Mouse (Mus musculus) midbrain, postnatal 0 days (tissue): ENCODE measurements around the gene Foxn3. TPM values are rescaled to one million over a fixed set of nuclear protein-coding genes. Genes with fewer than 3 reads are reported as not detected.

ENCODE experiments used
- ATAC-seq: fragments of 200-750 bp; cut with Nextera tagmentation; 2 replicates; pipeline ENCODE4 v1.8.0; 2017; ENCODE audit warnings: moderate number of reproducible peaks, mild to moderate bottlenecking, moderate TSS enrichment, moderate library complexity; ENCODE audit not compliant: low FRiP score
- DNase-seq: peaks from one replicate; pipeline ENCODE4 v3.0.0-alpha.2; 2015; ENCODE audit warnings: low spot score
- H3K27ac ChIP-seq: fragments of 300-500 bp; sonication (generic); 2 replicates; pipeline ENCODE4 v1.5.1; 2014; ENCODE audit warnings: low read depth, mild to moderate bottlenecking, low read length, mixed read lengths
- H3K27me3 ChIP-seq: fragments of 300-500 bp; sonication (generic); 2 replicates; pipeline ENCODE4 v1.6.1; 2014; ENCODE audit warnings: low read length, control low read depth, mixed read lengths; ENCODE audit not compliant: insufficient read depth
- H3K36me3 ChIP-seq: fragments of 300-500 bp; sonication (generic); 2 replicates; pipeline ENCODE4 v1.6.1; 2014; ENCODE audit warnings: low read length, control low read depth, mixed read lengths; ENCODE audit not compliant: insufficient read depth
- H3K4me1 ChIP-seq: fragments of 300-500 bp; sonication (generic); 2 replicates; pipeline ENCODE4 v1.6.1; 2014; ENCODE audit warnings: mild to moderate bottlenecking, control low read depth, antibody characterized with exemption, low read length, mixed read lengths; ENCODE audit not compliant: insufficient read depth
- H3K4me2 ChIP-seq: fragments of 300-500 bp; sonication (generic); 2 replicates; pipeline ENCODE4 v1.6.1; 2014; ENCODE audit warnings: low read depth, mild to moderate bottlenecking, low read length, mixed read lengths; ENCODE audit not compliant: poor library complexity, severe bottlenecking
- H3K4me3 ChIP-seq: fragments of 300-500 bp; sonication (generic); 2 replicates; pipeline ENCODE4 v1.5.1; 2014; ENCODE audit warnings: low read depth, mild to moderate bottlenecking, low read length, moderate library complexity
- H3K9ac ChIP-seq: fragments of 300-500 bp; sonication (generic); replicated peaks from 2 replicates; pipeline ENCODE4 v1.6.1; 2014; ENCODE audit warnings: mild to moderate bottlenecking, low read length, moderate library complexity, mixed read lengths; ENCODE audit not compliant: poor library complexity, severe bottlenecking
- H3K9me3 ChIP-seq: fragments of 300-500 bp; sonication (generic); 2 replicates; pipeline ENCODE4 v1.6.1; 2016; ENCODE audit warnings: low read length, control low read depth
- CTCF ChIP-seq: IDR thresholded peaks from 2 replicates; pipeline ENCODE4 v1.5.1; 2016; ENCODE audit warnings: antibody characterized with exemption, mild to moderate bottlenecking
- WGBS: fragments of 180-500 bp; shearing (Covaris S2); extraction: QIAGEN DNeasy Blood & Tissue Kit; methylation state at CpG from one replicate; pipeline ENCODE4 v1.1.7; 2014; 5-methylcytosine and 5-hydroxymethylcytosine counted together
- polyA plus RNA-seq: library from polyadenylated mRNA; unstranded; fragments of >200 nt; fragmentation: Nextera tagmentation; extraction: Ambion mirVana; gene quantifications from 2 replicates; pipeline ENCODE4 v1.2.1, GENCODE M21; 2015
- total RNA-seq: library from RNA; depleted of rRNA; stranded (reverse); fragments of >200 nt; gene quantifications from 2 replicates; pipeline ENCODE4 v1.2.3, GENCODE M21; 2014

Foxn3 gene
- total and polyA plus RNA-seq, 2 experiments from 2014 or later = 38.9 to 72.7 TPM

DNA sequence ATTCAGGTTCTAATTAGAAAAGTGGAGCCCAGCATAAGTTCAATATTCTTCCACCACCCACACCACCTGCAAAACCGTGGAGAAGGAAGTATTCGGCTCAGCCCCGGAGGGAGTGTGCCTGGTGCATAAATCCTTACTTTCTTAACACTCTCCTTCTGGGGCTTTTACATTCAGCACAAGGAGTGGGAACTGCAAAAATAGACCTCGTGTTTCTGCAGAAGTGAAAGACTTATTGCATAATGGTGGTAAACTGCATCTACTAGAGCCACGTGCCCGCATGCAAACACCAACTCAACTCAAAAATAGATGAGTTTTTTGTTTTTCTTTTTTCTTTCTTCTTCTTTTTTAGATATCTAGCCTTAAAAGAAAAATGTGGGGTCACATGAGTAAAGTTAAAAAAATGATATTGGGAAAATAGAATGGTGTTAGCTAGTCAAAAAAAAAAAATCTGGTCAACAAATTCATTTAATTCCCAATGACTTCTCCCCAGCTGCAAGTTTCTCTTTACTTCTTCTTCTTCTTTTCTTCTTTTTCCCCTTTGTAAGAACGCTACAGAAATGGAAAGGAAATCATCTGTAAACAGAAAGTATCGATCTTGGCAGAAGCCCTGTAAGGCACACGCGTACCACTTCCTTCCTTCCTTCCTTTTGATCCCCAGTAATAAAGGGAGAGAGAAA lies 45.0 kb upstream of the Foxn3 start:
- no peak overlapping the region for H3K4me2 ChIP-seq
- no peak for DNase-seq
- H3K4me1 ChIP-seq = no peaks in the 10 kb centered on the region
- TF ChIP-seq CTCF = no peak
- H3K27me3 ChIP-seq = no peaks in the 10 kb centered on the region
- no peak overlapping the region for H3K9ac ChIP-seq
- no peak for ATAC-seq
- no peaks in the 10 kb centered on the region for H3K9me3 ChIP-seq
- no peak overlapping the region for H3K27ac ChIP-seq
- no peak overlapping the region for H3K4me3 ChIP-seq
- H3K36me3 ChIP-seq = no peaks in the 10 kb centered on the region
- WGBS = 80% methylated on average over 10 of the region's 10 CpGs

DNA sequence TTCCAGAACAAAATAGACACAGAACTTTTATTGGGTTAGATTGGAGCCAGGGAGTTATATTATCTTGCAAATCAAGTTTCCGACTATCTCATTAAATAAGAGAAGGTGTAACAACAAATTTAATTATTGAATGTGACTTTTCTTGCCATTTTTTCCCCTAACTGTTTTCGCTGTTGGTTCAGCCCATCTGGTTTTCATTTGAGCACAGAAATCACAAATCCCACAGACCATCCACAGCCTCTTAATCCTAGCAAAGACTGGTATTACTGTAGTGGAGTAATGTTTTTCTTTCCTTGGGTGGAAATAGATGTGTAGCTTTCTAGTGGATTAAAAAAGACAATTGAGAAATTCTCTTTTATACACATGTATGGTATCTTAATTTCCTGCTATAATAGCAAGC lies 40.0 kb upstream of the Foxn3 start:
- Histone ChIP-seq H3K4me2 (no peak overlapping the region), H3K36me3 (no peaks in the 10 kb centered on the region), H3K4me3 (no peak overlapping the region), H3K27me3 (no peaks in the 10 kb centered on the region), H3K9me3 (no peaks in the 10 kb centered on the region), H3K9ac (no peak overlapping the region), H3K27ac (no peak overlapping the region), H3K4me1 (no peaks in the 10 kb centered on the region)
- TF ChIP-seq CTCF = no peak
- DNase-seq = no peak
- 81% methylated on average over 2 of the region's 2 CpGs for WGBS
- ATAC-seq = no peak

DNA sequence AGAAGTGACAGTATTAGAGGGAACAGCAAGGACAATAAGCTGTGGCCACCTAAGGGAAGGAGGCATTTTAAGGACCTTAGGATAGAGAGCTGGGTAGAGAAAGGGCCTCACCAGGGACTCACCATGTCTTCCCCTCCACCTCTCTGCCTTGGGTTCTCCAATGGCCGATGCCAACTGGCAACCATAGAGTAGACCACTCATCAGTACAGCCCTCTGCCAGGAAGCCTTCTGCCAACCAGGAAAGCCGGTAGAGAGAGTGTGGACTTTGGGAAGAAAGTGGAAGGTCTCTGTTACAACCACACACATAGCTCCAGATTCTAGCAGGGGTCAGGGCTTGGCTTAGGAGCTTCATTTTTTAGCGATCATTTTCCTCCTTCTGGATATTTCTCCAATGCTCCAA lies 38.5 kb upstream of the Foxn3 start:
- 94% methylated on average over 3 of the region's 3 CpGs for WGBS

DNA sequence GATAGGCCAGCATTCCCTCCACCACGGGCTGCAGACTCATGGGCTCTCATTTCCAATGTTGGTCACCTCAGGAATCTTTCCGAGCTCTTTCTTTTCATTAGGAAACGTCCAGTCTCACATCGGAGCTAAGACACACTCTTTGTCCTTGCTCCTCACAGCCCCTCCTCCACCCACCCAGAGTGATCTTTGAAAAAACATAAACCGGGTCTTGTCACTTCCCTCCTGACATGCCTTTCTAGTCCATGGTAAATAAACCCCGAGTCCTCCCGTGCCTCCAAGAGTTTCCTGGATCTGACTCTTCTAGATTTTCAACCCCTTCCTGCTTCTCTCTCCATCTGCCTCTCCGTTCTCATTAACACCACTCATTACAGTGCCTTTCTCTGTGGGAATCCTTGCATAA lies 38.0 kb upstream of the Foxn3 start:
- no peak overlapping the region for H3K9ac ChIP-seq
- H3K9me3 ChIP-seq = no peaks in the 10 kb centered on the region
- no peak for TF ChIP-seq CTCF
- ATAC-seq (no peak), DNase-seq (no peak)
- H3K4me1 ChIP-seq = no peaks in the 10 kb centered on the region
- H3K4me2 ChIP-seq = no peak overlapping the region
- no peaks in the 10 kb centered on the region for H3K36me3 ChIP-seq
- H3K27me3 ChIP-seq = no peaks in the 10 kb centered on the region
- no peak overlapping the region for H3K27ac ChIP-seq
- WGBS = 73% methylated on average over 8 of the region's 8 CpGs
- H3K4me3 ChIP-seq = no peak overlapping the region

More for the DNA sequence above, 38.5 kb upstream of the Foxn3 start:
- no peaks in the 10 kb centered on the region for H3K4me1 ChIP-seq
- no peaks in the 10 kb centered on the region for H3K36me3 ChIP-seq
- no peaks in the 10 kb centered on the region for H3K9me3 ChIP-seq
- H3K4me3 ChIP-seq = no peak overlapping the region
- ATAC-seq (no peak), DNase-seq (no peak)
- no peak overlapping the region for H3K9ac ChIP-seq
- H3K4me2 ChIP-seq = no peak overlapping the region
- no peak overlapping the region for H3K27ac ChIP-seq
- no peak for TF ChIP-seq CTCF
- no peaks in the 10 kb centered on the region for H3K27me3 ChIP-seq

DNA sequence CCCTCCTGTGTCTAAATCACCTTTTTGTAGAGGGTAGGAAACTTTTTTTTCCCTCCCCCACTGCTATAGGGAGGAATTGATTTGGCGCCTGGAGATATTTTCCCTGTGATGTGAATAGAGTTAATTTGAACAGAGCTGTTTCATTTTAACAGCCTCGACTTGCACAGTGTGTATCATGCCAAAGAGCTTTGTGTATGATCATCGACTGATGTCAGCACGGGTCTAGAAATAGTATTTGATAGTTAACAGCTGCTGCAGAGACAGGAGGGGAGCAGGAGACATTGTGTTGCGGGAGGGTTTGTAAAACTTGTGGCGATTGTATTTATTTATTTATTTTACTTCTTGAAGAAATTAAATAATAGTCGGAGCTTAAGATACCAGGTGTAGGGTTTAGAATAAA lies 36.2 kb upstream of the Foxn3 start:
- ATAC-seq = no peak
- no peaks in the 10 kb centered on the region for H3K9me3 ChIP-seq
- no peak for TF ChIP-seq CTCF
- 55% methylated on average over 7 of the region's 7 CpGs for WGBS
- DNase-seq = no peak
- H3K27ac ChIP-seq = no peak overlapping the region
- H3K27me3 ChIP-seq = no peaks in the 10 kb centered on the region
- H3K36me3 ChIP-seq = no peaks in the 10 kb centered on the region
- no peaks in the 10 kb centered on the region for H3K4me1 ChIP-seq
- H3K4me2 ChIP-seq = no peak overlapping the region
- H3K4me3 ChIP-seq = no peak overlapping the region
- no peak overlapping the region for H3K9ac ChIP-seq

DNA sequence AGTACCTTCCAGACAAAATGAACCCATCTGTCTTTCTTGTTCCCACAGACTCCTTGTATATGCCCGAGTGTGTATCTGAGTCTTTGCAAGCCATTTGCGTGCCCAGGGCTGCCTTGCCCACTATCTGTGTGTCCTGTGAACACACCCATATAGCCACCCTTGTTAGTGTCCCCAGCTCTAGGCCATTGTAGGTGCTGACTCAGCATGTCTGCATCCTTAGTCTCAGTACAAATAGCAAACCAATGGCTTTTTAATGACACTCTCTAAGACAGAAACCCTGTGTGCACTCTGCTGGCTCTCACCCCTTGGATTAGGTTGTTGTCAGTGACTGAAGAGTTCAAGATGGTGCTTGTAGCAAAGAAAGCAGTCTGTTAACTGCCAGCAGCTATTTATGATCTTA lies 33.0 kb upstream of the Foxn3 start:
- no peaks in the 10 kb centered on the region for H3K36me3 ChIP-seq
- H3K9me3 ChIP-seq = no peaks in the 10 kb centered on the region
- DNase-seq = no peak
- H3K4me2 ChIP-seq = no peak overlapping the region
- no peak for TF ChIP-seq CTCF
- ATAC-seq = no peak
- H3K4me3 ChIP-seq = no peak overlapping the region
- no peak overlapping the region for H3K9ac ChIP-seq
- no peaks in the 10 kb centered on the region for H3K4me1 ChIP-seq
- WGBS = 99% methylated on average over 2 of the region's 2 CpGs
- H3K27ac ChIP-seq = no peak overlapping the region
- no peaks in the 10 kb centered on the region for H3K27me3 ChIP-seq
